Mouse (Mus musculus): ENCODE results near the gene Gm49380.
A peak's percentile ranks its signal among the peaks of the same experiment; 100 is the strongest.

The Gm49380 gene

DNA sequence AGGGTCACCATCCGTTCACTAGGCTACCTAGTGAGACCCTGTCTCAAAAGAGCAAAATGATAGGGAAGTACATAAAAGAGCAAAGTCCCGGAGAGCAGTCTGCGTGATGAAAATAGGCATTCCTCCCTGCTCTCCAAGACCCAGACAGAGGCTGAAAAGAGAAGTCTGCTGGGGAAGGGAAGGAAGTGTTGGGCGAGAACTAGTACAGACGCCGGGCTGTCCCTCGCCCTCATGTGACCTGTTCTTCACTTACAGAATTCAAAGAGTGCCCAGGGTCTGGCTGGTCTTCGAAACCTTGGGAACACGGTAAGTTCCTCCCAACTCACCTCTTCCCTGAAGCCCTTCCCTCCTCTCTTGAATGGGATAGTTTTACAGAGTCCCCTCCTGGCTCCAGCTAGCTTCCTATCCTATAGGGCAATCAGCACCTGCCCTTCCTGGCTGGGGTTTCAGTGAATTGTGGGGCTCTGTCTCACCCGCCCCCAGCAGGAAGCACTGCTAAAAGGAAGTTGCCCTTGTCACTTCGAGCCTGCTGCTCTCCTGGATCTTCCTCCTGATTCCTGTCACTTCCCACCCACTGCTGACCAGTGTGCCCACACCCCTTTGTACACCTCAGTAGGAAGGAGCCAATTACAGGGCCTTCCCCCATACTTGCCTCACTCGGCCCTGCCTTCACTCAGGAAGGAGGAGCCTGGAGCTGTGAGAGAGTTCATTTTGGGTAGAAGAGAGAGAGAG is 24.3 kb downstream of the Gm49380 start:
- DNase-seq (ENCODE audit: low spot score in 2 of 2): no peak

DNA sequence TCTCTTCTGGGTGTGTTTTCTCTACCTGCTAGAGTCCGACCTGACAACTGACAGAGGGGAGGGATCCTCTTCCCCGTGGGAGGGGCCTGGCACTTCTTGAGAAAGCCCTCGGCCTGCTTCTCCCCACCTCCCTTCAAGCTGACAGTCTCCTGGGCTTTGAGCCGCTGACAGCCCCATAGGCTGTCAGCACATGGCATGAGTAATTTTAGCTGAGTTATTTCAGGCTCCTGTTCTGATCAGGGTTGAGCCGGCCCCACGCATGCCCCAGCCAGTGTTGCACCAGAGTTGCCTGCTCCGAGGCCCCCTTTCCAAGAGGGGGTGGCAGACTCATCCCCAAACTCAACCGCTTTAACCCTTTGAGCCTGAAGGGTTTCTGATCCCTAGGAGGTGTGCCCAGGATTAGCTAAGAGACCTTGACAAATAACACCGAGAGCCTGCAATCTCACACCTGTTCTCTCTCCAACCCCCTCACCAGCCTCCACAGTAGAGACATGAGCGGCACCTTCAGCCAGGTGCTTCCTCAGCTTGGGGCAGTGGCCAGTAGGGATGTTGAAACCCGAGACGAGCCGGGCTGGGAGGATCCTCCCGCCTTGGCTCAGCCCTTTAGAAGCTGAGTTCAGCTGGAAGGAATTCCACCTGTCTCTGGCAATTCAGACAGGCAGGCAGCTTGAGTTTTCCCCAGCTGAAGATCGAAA is 25.4 kb downstream of the Gm49380 start:
- DNase-seq (ENCODE audit: low spot score in 2 of 2): peak; percentile 78 to 86

DNA sequence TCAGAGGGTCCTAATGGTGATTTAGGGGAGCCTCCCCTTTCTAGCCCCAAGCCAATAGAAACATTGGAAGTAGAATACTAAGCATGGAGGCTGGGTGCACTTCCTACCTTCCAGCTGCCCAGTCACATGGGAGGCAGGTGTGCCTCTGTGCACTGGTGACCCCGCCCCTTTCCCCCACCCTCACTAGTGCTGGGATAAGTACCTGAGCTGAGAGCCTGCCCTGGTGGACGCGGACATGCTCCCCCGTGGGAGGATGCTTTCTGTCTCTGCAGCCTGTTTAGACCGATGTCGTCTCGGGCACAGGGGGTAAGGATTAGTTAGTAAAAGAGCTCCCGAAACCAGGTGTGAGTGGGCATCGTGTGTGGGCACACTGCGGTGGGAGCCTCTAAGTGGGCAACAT is 26.3 kb downstream of the Gm49380 start:
- no peak for DNase-seq (ENCODE audit: low spot score in 2 of 2)

DNA sequence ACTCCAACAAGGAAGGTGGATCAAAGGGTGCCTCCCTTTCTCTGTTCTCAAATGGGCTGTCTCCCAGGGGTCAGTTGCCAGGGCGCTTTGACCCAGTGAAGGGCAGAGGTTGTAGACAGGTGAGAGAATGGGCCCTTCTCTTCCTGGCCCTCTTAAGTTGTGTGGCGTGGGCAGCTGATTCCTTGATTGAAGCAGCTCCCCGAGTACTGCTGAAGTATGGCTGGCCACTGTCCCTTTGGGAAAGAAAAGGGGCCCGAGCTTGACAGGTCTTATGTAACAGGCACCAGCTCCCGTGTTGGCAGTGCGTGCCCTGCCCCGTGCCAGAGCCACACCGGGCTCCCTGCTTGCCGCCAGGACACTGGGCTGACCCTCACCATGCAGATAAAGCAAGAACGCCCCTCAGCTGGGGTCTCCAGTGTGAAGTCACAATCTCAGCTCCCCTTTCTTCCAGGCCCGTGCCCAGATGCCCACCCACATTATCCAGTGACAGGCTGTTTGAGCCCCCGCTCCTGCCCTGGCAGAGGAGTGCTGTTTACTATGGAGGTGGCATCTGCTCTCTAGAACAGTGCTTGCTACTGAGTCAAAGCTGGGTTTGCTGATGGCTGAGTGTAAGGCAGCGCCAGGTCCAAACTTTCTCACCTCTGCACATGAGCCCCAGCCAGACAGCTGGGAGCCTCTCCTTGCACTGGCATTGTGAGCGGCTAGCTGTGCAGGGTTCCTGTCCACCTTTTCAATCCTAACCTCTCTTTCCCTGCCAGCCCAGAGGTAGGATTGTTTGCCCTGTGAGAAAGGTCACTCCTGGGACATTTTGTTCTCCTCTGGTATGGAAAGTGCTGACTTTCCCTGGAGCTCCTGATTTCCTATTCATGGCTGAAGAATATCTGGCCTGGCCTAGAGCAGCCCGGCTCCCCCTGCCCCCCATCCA is 27.3 kb downstream of the Gm49380 start:
- DNase-seq (ENCODE audit: low spot score in 2 of 2): peak; percentile 71 to 76

DNA sequence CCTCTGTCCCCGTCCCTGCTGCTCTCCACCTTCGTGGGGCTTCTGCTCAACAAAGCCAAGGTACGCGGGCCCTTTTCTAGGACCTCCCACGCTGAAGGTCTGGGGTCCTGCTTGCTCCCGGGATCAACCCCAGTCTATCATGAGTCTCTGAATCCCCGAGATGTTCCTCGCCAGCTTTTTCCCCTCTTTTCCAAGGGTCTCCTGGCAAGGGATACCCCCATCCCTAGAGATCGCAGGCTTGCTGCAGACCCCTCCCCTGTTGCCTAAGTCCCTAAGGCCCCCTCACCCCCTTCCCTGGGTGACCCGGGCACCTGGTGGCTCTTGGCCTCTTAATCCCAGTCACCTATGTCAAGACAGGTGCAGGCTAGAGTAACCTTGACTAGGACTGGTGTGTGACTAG is 28.0 kb downstream of the Gm49380 start:
- no peak for DNase-seq (ENCODE audit: low spot score in 2 of 2)

DNA sequence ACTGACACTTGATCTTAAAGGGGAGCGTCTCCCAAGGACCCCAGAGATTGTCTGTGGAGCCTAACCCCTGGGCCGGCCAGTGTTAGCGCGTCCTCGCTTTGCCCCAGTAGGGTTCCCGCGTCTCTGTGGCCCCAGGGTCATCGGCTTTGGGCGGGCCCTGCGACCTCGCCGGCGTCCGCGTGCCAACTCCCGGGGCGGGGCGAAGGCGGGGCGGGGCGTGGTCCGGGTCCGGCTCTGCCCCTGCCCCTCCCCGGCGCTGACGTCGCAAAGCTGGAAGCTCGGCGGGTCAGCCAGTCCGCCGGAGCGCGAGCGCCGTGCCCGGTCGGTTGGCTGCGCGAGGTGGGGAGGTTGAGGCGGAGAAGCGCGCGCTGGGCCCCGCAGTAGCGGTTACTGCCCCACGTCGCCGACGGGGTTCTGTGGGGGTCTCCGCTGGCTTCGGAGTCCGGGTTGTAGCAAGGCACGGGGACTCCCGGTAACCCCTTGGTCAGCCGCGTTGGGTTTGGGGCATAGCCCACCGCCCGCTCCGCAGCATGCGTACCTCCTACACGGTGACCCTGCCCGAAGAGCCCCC is 28.6 kb downstream of the Gm49380 start:
- peak; percentile 92 to 93 for DNase-seq (ENCODE audit: low spot score in 2 of 2)

DNA sequence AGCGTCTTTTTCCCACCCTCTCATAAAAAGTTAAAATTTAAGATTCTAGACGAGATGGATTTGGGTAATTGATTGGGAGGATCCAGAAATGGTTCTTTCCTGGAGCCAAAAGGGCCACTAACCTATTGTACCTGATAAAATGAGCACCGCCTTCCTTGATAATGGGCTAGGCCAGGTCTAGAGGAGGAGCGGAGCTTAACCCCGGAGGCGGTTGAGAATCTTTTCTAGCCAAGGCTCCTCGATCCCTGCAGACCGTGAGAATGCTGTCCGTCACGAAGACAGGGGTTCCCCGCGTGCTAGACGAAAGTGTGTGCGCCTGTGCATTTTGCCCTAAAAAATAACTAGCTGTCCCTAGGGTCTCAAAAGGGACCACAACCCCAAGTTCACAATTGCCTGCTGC is 29.1 kb downstream of the Gm49380 start:
- no peak for DNase-seq (ENCODE audit: low spot score in 2 of 2)

DNA sequence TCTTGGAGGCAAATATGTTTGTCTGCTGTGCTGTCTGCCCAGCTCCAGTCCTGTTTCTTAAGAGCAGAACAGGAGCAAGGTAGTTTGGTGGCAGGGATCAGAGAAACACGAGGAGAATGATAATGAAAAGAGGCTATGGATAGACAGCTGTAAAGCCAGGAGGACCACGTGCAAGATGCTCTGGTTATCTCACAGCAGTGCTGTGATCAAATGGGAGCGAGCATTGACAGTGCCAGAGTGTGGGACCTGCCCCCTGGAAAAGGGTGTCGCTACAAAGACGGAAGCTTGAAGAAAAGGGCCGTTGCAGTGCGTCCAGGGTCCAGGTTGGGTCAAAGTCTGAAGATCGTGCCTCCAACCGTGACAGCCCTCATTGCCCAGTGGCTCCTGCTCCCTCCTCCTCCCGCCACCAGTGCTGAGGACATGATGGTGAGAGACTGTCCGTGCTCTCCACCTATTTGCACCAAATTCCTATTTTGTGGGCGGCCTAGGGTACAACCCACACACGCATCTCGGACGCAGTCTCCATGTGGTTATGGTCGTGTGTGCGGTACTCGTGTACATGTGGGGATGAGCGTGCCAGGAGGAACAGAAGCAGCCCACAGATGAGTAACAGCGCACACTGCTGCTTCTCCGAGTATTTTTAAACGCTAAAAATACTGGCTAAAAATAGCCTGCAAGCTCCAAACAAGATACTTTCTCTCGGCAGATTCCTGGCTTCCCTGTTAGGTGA is 29.7 kb downstream of the Gm49380 start:
- DNase-seq (ENCODE audit: low spot score in 2 of 2): peak; percentile 85 to 91

DNA sequence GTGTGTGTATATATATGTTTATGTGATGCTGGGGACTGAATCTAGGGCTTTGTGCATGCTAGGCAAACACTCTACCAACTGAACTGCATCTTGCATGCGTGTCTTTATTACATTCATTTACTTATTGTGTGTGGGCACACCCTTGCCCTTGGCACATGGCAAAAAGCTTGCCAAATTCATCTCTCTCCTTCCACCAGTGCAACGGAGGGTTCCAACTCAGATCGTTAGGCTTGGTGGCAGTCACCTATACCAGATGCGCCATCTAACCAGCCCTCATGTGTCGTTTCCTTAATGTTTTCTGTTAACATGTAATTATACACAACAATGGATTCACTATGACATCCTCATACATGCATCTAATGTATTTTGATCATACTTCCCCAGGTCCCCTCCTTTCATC is 31.0 kb downstream of the Gm49380 start:
- no peak for DNase-seq (ENCODE audit: low spot score in 2 of 2)

DNA sequence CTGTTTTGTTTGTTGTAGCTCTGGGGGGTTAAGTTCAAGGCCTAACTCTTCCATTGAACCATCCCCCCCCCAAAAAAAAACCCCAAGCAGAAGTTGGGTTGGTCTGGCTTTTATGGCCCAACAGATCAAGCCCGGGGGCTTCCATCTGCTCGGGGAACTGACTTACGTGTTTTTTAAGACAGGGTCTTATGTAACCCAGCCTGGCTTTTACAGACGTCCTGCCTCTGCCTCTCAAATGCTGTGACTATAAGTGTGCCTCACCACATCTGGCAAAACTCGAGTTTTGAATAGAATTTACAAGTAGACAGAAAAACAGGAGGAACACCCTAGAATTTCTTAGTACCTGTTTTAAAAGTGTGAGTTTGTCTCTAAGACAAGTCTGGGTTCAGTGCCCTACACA is 31.7 kb downstream of the Gm49380 start:
- DNase-seq (ENCODE audit: low spot score in 2 of 2): no peak

DNA sequence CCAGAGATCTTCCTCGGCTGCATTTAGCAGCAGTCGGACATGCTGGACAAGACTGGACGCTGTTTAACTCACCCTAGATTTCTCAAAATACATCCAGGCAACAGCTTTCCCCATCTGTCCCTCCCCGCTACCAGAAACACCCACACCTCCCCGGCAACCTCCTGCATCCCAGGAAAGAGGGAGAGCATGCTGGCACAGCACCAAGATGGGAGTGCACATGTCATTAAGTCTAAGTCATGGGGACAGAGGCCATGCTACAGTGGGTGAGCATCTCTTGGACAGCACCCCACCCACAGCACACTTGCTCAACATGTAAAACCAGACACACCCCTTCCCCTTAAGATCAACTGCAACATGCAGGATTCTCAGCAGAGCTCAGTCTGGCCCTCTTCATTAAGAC is 32.3 kb downstream of the Gm49380 start:
- peak in 1 of 2 experiments; percentile 52 for DNase-seq (ENCODE audit: low spot score in 2 of 2)

DNA sequence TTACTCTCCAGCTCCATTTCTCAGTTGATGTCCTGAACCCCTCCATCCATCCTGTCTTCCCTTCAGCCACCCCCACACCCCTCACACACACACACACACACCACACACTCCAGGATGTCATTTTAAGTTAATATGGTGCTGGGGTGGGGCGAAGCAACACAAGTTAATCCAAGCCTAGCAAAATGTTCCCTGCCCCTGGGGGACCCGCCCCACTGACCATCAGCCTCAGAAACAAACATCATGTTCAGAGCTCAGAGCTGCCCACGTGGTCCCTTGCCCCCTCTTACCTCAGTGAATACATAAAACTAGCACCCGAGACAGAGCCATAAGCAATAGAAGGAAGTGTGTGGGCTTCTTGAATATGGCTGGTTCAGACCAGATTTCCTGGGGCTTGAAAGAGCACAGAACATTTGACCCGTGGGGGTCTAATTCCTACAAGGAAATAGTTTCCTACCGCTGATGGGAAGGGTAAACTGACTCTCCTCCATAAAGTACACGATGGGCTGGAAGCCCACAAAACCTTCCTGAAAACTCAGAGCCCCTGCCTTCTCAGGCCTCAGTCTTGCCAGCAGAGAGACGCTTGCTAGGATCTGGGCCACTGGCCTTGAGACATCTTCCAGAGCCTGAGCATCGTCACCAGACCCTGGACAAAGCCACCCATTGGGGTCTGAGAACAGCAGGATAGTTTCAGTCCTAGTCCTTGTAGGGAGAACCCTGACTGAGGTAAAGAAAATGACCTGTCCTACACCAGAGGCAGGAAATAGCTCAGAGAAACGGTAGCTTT is 33.1 kb downstream of the Gm49380 start:
- DNase-seq (ENCODE audit: low spot score in 2 of 2): no peak

DNA sequence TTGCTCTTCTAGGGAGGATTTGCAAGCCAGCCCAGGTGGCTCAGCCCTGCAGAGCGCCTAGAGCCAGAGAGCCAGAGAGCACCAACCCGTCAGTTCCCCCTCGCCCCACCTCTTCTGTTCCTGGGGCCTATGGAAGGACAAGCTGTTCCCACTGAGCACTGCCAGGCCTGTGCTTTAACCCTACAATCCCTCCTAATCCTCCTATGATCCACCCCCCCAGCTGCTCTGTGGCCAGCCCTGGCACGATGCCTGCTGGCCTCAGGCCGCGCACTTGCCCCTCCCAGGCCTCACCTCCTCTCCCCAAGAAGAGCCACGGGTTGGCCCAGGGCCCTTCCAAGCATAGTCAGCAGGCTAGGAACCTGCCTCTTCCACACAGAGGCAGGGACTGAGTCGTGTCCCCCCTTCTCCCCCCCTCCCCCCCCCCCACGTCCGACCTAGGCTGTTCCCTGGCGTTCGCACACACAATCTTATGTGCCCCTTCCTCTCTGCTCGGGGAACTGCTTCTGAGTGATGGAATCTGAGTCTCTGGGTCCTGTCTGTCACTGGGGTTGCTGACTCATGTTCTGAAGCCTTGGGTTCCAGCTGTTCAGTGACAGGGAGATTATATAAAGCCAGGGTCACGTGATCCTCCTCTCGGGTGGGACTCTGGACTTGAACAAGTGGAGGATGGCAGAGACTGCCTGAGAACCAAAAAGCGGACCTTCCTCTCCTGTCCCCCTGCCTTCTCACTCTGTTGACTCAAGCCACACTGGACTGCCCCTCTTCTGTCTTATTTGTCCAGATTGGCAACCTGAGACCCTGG is 34.1 kb downstream of the Gm49380 start:
- peak; percentile 78 to 79 for DNase-seq (ENCODE audit: low spot score in 2 of 2)

DNA sequence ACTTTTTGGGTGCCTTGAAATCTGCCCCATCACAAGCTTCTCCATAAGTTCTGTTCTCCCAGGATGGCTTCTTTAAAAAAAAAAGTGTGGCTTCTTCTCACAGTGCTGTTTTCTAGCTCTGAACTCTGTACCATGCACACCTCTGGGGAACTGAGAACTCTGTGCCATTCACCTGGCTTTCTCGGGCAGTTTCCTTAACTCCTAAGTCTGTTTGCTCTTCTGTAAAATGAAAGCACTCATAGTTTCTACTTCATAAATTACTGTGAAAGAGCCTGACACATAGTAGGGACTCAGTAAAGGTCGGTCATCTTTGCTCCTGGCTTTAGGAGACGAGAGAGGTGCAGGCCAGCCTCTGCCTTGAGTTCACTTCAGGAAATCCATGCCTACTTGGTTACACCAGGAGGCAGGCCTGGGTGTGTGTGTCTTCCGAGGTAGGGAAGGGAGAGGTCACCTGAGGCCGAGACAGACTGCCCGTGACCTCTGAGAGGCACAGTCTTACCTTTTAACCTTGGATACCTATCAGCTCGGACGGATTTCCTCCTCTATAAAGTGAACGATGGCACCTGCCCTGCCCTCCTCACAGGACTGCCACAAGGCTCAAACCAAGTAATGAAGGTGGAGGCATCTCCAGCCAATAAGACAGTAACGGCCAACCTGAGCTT is 35.0 kb downstream of the Gm49380 start:
- DNase-seq (ENCODE audit: low spot score in 2 of 2): no peak

DNA sequence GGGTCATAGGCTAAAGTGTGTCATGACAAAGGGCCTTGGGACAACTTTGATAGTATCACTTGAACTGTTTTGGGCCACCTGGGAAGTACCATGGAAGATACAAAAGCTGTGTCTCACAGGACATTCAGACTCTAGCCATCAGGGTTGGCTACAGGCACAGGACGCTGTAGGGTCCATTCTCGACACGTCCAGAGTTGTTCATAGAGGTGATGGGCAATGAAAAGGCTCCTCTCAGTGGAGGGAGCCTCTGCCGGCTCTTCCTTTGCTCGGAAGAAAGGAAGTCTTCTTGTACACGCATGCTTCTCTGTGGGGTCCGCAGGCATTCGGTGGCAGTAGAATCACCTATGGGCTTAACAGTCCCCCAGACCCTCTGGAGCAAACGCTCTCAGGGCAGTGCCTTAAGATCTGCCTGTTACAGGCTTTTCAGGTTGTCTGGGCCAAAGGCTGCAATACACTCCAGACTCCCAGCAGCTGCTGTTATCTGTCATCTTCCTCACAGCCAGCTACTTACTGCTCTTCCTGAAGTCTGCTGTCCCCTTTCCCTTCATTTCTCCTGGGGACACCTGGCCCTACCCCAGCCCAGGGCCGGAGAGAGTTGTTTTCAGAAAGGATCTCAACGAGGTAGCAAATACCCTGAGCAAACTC is 35.9 kb downstream of the Gm49380 start:
- no peak for DNase-seq (ENCODE audit: low spot score in 2 of 2)

DNA sequence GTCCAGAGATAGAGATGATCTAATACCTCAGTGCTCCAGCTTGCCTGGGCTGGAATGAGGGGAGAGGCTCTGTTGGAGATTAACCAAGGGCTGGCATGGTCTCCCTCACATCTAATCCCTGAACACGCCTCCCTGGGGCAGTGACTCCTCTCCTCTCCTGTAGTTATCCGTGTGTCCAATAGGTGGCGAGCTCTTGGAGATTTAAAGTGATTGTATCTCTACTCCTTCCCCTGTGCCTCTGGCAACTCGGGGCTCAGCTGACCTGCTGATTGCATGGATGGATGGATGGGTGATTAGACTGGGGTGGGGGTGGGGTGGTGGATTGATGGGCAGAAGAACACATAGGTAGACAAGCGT is 36.6 kb downstream of the Gm49380 start:
- peak; percentile 67 to 74 for DNase-seq (ENCODE audit: low spot score in 2 of 2)

DNA sequence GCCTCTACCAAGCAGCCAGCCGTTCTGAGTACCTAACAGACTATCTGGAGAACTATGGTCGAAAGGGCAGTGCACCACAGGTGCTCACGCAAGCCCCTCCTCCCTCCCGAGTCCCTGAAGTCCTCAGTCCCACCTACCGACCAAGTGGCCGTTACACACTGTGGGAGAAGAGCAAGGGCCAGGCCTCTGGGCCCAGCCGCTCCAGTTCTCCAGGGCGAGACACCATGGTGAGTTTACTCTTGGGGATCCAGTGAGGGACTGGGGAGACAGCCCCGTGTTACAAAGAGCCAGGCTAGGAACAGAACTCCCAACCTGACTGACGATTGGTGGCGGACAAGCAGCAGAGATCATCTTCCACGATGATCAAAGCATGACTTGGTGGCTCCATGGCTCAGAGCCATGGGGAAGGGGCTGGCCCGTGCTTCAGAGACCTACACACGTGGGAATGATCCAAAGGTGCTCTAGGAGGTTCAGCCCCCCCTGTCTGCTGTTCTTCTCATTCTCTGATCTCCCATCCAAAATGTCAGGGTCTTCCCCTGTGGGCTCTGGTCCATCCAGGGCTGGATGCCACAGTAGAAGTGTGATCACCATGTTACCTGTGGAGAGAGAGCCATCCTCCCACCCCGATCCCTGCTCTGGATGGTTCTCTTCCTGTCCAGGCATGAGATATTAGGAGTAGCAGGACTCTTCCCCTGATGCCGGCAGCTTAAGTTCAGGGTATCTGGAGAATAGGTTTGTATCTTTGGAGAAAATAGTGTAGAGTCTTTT is 37.1 kb downstream of the Gm49380 start:
- peak in 1 of 2 experiments; percentile 26 for DNase-seq (ENCODE audit: low spot score in 2 of 2)
